In genomic region chr11:67525841-67526240, GRCm38 (mm10) we compare ENCODE assay signal across 14 mouse cellular contexts.
A peak's percentile ranks its signal among the peaks of the same experiment; 100 is the strongest.
DNase-seq lines count a peak whose midpoint lies in the region; ATAC-seq and TF ChIP-seq lines count a peak whose summit lies in the region.
"Had no signal": no experiment of that assay in that cellular context is flagged by ENCODE, and none has a peak within 500 bp of the region (broad histone marks: within the 10 kb centered on the region; RNA-seq: fewer than 3 reads in every experiment).

No protein-coding gene starts in this region.

- no peak for TF ChIP-seq POLR2A in embryonic fibroblast, embryonic 13.5 days (IDR thresholded peaks at IDR 0.05; ENCODE audit: low read depth, low read length)

- ATAC-seq in heart, embryonic 15.5 days (replicated peaks; ENCODE audit: insufficient number of reproducible peaks, insufficient read depth, low FRiP score, low read depth) = no peak
- ATAC-seq in lung, embryonic 14.5 days (ENCODE audit: insufficient read depth) = no peak
- no peak for ATAC-seq in stomach, embryonic 15.5 days (ENCODE audit: insufficient read depth, low FRiP score, low read depth)
- ATAC-seq: forebrain, embryonic 13.5 days had no signal

- H3K27me3 ChIP-seq in heart, embryonic 15.5 days = no peaks in the 10 kb centered on the region
- H3K27me3 ChIP-seq in lung, embryonic 14.5 days (ENCODE audit: insufficient read depth, low read length) = no peaks in the 10 kb centered on the region
- no peaks in the 10 kb centered on the region for H3K27me3 ChIP-seq in stomach, embryonic 15.5 days (replicated peaks)
- H3K27me3 ChIP-seq: forebrain, embryonic 13.5 days; hindbrain, embryonic 12.5 days; limb, embryonic 13.5 days had no signal

- TF ChIP-seq CTCF in lung, embryonic 14.5 days (IDR thresholded peaks at IDR 0.05; ENCODE audit: low read depth) = no peak
- no peak for TF ChIP-seq CTCF in embryonic fibroblast, embryonic 13.5 days (IDR thresholded peaks at IDR 0.05; ENCODE audit: borderline replicate concordance, insufficient read depth, low read length)

- no peak overlapping the region for H3K4me2 ChIP-seq in heart, embryonic 15.5 days
- no peak overlapping the region for H3K4me2 ChIP-seq in lung, embryonic 14.5 days
- no peak overlapping the region for H3K4me2 ChIP-seq in stomach, embryonic 15.5 days
- H3K4me2 ChIP-seq: forebrain, embryonic 13.5 days; hindbrain, embryonic 12.5 days; limb, embryonic 13.5 days had no signal

- no peak overlapping the region for H3K4me3 ChIP-seq in heart, embryonic 15.5 days
- no peak overlapping the region for H3K4me3 ChIP-seq in lung, embryonic 14.5 days (ENCODE audit: low read depth, low read length)
- no peak overlapping the region for H3K4me3 ChIP-seq in embryonic fibroblast, embryonic 13.5 days (ENCODE audit: insufficient read depth, low read length)
- no peak overlapping the region for H3K4me3 ChIP-seq in stomach, embryonic 15.5 days (replicated peaks)
- H3K4me3 ChIP-seq: erythroblast, embryonic 14.5 days; forebrain, embryonic 13.5 days; heart, adult 2 months; hindbrain, embryonic 12.5 days; limb, embryonic 13.5 days had no signal

- 0 out of 2 replicates have a peak overlapping the region, but pooled peaks have one; percentile 41 for H3K27ac ChIP-seq in heart, embryonic 15.5 days
- H3K27ac ChIP-seq in lung, embryonic 14.5 days (ENCODE audit: low read depth) = 0 out of 2 replicates have a peak overlapping the region, but pooled peaks have one; percentile 70
- peak overlapping the region; percentile 9; the same call in 1 of the 2 replicates for H3K27ac ChIP-seq in embryonic fibroblast, embryonic 13.5 days (ENCODE audit: insufficient read depth, low read length)
- H3K27ac ChIP-seq in stomach, embryonic 15.5 days = peak overlapping the region; percentile 78; the same call in 1 of the 2 replicates
- H3K27ac ChIP-seq: forebrain, embryonic 13.5 days; hindbrain, embryonic 12.5 days; limb, embryonic 13.5 days had no signal

- H3K4me1 ChIP-seq in heart, embryonic 15.5 days (replicated peaks) = peaks cover 38% of the 10 kb centered on the region
- H3K4me1 ChIP-seq in lung, embryonic 14.5 days (ENCODE audit: insufficient read depth) = peaks cover 15% of the 10 kb centered on the region
- H3K4me1 ChIP-seq in embryonic fibroblast, embryonic 13.5 days (ENCODE audit: control insufficient read depth, insufficient read depth, low read length) = peaks cover 17% of the 10 kb centered on the region
- H3K4me1 ChIP-seq in stomach, embryonic 15.5 days = peaks cover 33% of the 10 kb centered on the region

- 48% methylated on average over 3 of the region's 3 CpGs for WGBS in heart, embryonic 15.5 days
- WGBS in lung, embryonic 14.5 days = 39% methylated on average over 3 of the region's 3 CpGs
- 41% methylated on average over 3 of the region's 3 CpGs for WGBS in stomach, embryonic 15.5 days

- no peaks in the 10 kb centered on the region for H3K9me3 ChIP-seq in heart, embryonic 15.5 days (replicated peaks)
- H3K9me3 ChIP-seq in lung, embryonic 14.5 days (ENCODE audit: low read depth, low read length) = no peaks in the 10 kb centered on the region
- H3K9me3 ChIP-seq in stomach, embryonic 15.5 days = no peaks in the 10 kb centered on the region
- H3K9me3 ChIP-seq: forebrain, embryonic 13.5 days; hindbrain, embryonic 12.5 days; limb, embryonic 13.5 days had no signal

- H3K36me3 ChIP-seq in heart, embryonic 15.5 days = no peaks in the 10 kb centered on the region
- no peaks in the 10 kb centered on the region for H3K36me3 ChIP-seq in lung, embryonic 14.5 days (ENCODE audit: insufficient read depth)
- no peaks in the 10 kb centered on the region for H3K36me3 ChIP-seq in stomach, embryonic 15.5 days
- H3K36me3 ChIP-seq: hindbrain, embryonic 12.5 days; limb, embryonic 13.5 days had no signal

- DNase-seq in heart, postnatal 4 days = no peak
- no peak for DNase-seq in lung, embryonic 14.5 days
- no peak for DNase-seq in lung, postnatal 36 days
- DNase-seq in T-cell, adult 2 months (ENCODE audit: low spot score) = no peak
- DNase-seq: cerebellum, adult 2 months; thymus, postnatal 25 days had no signal

- H3K9ac ChIP-seq in heart, embryonic 15.5 days = no peak overlapping the region
- no peak overlapping the region for H3K9ac ChIP-seq in lung, embryonic 14.5 days
- no peak overlapping the region for H3K9ac ChIP-seq in stomach, embryonic 15.5 days
- H3K9ac ChIP-seq: forebrain, embryonic 13.5 days; hindbrain, embryonic 12.5 days; limb, embryonic 13.5 days had no signal

Comparison
In these comparisons a context has a peak if more than half of its experiments do, and no peak if none do; other contexts are left out.
1. H3K27ac ChIP-seq: peak in every context shown above with its lines; median percentile 78 in stomach, embryonic 15.5 days; 70 in lung, embryonic 14.5 days; 41 in heart, embryonic 15.5 days; 9 in embryonic fibroblast, embryonic 13.5 days.